Mouse (Mus musculus) liver, embryonic 16.5 days (tissue): ENCODE measurements around the gene Coq7. TPM values are rescaled to one million over a fixed set of nuclear protein-coding genes. Genes with fewer than 3 reads are reported as not detected.

Source experiments
- ATAC-seq: fragments of 200-750 bp; cut with Nextera tagmentation; 2 replicates; pipeline ENCODE4 v1.8.0; 2017; ENCODE audit warnings: low read depth, mild to moderate bottlenecking, moderate number of reproducible peaks, moderate library complexity
- H3K27ac ChIP-seq: fragments of 300-500 bp; sonication (generic); 2 replicates; pipeline ENCODE4 v1.5.1; 2014; ENCODE audit warnings: mild to moderate bottlenecking, low read length
- H3K27me3 ChIP-seq: fragments of 300-500 bp; sonication (generic); 2 replicates; pipeline ENCODE4 v1.6.1; 2014; ENCODE audit warnings: low read depth, low read length, mixed read lengths; ENCODE audit not compliant: control insufficient read depth, insufficient read depth
- H3K36me3 ChIP-seq: fragments of 300-500 bp; sonication (generic); 2 replicates; pipeline ENCODE4 v1.6.1; 2014; ENCODE audit warnings: mild to moderate bottlenecking; ENCODE audit not compliant: control insufficient read depth, insufficient read depth
- H3K4me1 ChIP-seq: fragments of 300-500 bp; sonication (generic); 2 replicates; pipeline ENCODE4 v1.6.1; 2014; ENCODE audit warnings: low read depth, low read length, mixed read lengths; ENCODE audit not compliant: control insufficient read depth
- H3K4me2 ChIP-seq: fragments of 300-500 bp; sonication (generic); 2 replicates; pipeline ENCODE4 v1.6.1; 2014; ENCODE audit warnings: low read depth, low read length, mixed read lengths
- H3K4me3 ChIP-seq: fragments of 300-500 bp; sonication (generic); 2 replicates; pipeline ENCODE4 v1.5.1; 2014; ENCODE audit warnings: low read depth, mild to moderate bottlenecking, low read length
- H3K9ac ChIP-seq: fragments of 300-500 bp; sonication (generic); 2 replicates; pipeline ENCODE4 v1.6.1; 2014; ENCODE audit warnings: low read depth, low read length
- H3K9me3 ChIP-seq: fragments of 300-500 bp; sonication (generic); replicated peaks from 2 replicates; pipeline ENCODE4 v1.6.1; 2016; ENCODE audit warnings: low read length; ENCODE audit not compliant: control insufficient read depth
- WGBS: fragments of 180-500 bp; shearing (Covaris S2); extraction: QIAGEN DNeasy Blood & Tissue Kit; methylation state at CpG from one replicate; pipeline ENCODE4 v1.1.7; 2014; ENCODE audit not compliant: insufficient replicate concordance; 5-methylcytosine and 5-hydroxymethylcytosine counted together
- polyA plus RNA-seq: library from polyadenylated mRNA; unstranded; fragments of >200 nt; fragmentation: Nextera tagmentation; extraction: Ambion mirVana; gene quantifications from 2 replicates; pipeline ENCODE4 v1.2.1, GENCODE M21; 2015

Coq7 gene
- polyA plus RNA-seq, 1 experiment from 2014 or later: 32.7 TPM

- no peaks in the 10 kb centered on the region for H3K4me1 ChIP-seq
- no peak overlapping the region for H3K9ac ChIP-seq
- no peaks in the 10 kb centered on the region for H3K27me3 ChIP-seq
- no peaks in the 10 kb centered on the region for H3K36me3 ChIP-seq
- no peak overlapping the region for H3K4me2 ChIP-seq
- 60% methylated on average over 7 of the region's 7 CpGs for WGBS
- H3K27ac ChIP-seq: no peak overlapping the region
- H3K9me3 ChIP-seq: no peaks in the 10 kb centered on the region
- no peak for ATAC-seq
- no peak overlapping the region for H3K4me3 ChIP-seq
Observed at GRCm38 (mm10) chr7:118508556-118508955, 24.6 kb downstream of the Coq7 start.

GRCm38 (mm10) chr7:118503844-118504243, 29.3 kb downstream of the Coq7 start:
- no peak for ATAC-seq
- Histone ChIP-seq H3K4me2 (no peak overlapping the region), H3K27me3 (no peaks in the 10 kb centered on the region), H3K27ac (no peak overlapping the region), H3K4me1 (no peaks in the 10 kb centered on the region), H3K9ac (no peak overlapping the region), H3K9me3 (no peaks in the 10 kb centered on the region), H3K4me3 (no peak overlapping the region), H3K36me3 (no peaks in the 10 kb centered on the region)
- WGBS: 59% methylated on average over 4 of the region's 4 CpGs

GRCm38 (mm10) chr7:118502333-118502732, 30.8 kb downstream of the Coq7 start:
- Histone ChIP-seq H3K4me2 (no peak overlapping the region), H3K27ac (no peak overlapping the region), H3K9me3 (no peaks in the 10 kb centered on the region), H3K4me3 (no peak overlapping the region), H3K4me1 (no peaks in the 10 kb centered on the region), H3K9ac (no peak overlapping the region), H3K36me3 (no peaks in the 10 kb centered on the region), H3K27me3 (no peaks in the 10 kb centered on the region)
- ATAC-seq: no peak
- 75% methylated on average over 8 of the region's 8 CpGs for WGBS

GRCm38 (mm10) chr7:118499784-118500435, 33.2 kb downstream of the Coq7 start:
- H3K36me3 ChIP-seq: no peaks in the 10 kb centered on the region
- WGBS: 40% methylated on average over 7 of the region's 7 CpGs
- H3K27ac ChIP-seq: no peak overlapping the region
- H3K4me3 ChIP-seq: no peak overlapping the region
- H3K4me2 ChIP-seq: no peak overlapping the region
- H3K9ac ChIP-seq: no peak overlapping the region
- no peak for ATAC-seq
- no peaks in the 10 kb centered on the region for H3K9me3 ChIP-seq
- no peaks in the 10 kb centered on the region for H3K4me1 ChIP-seq
- H3K27me3 ChIP-seq: no peaks in the 10 kb centered on the region

- Histone ChIP-seq H3K9me3 (no peaks in the 10 kb centered on the region), H3K4me2 (no peak overlapping the region), H3K36me3 (no peaks in the 10 kb centered on the region), H3K27me3 (no peaks in the 10 kb centered on the region), H3K27ac (no peak overlapping the region), H3K4me1 (no peaks in the 10 kb centered on the region), H3K9ac (no peak overlapping the region), H3K4me3 (no peak overlapping the region)
- no peak for ATAC-seq
- WGBS: 52% methylated on average over 12 of the region's 12 CpGs
Observed at GRCm38 (mm10) chr7:118498984-118499783, 34.0 kb downstream of the Coq7 start.

GRCm38 (mm10) chr7:118494892-118495579, 38.1 kb downstream of the Coq7 start:
- no peaks in the 10 kb centered on the region for H3K36me3 ChIP-seq
- no peak overlapping the region for H3K4me2 ChIP-seq
- H3K4me3 ChIP-seq: no peak overlapping the region
- ATAC-seq: no peak
- no peaks in the 10 kb centered on the region for H3K9me3 ChIP-seq
- peaks cover 14% of the 10 kb centered on the region for H3K27me3 ChIP-seq
- H3K4me1 ChIP-seq: no peaks in the 10 kb centered on the region
- 57% methylated on average over 4 of the region's 4 CpGs for WGBS
- no peak overlapping the region for H3K27ac ChIP-seq
- no peak overlapping the region for H3K9ac ChIP-seq

GRCm38 (mm10) chr7:118493892-118494291, 39.3 kb downstream of the Coq7 start:
- ATAC-seq: no peak
- Histone ChIP-seq H3K9ac (no peak overlapping the region), H3K4me1 (peaks cover 4% of the 10 kb centered on the region; the same call in 1 of the 2 replicates), H3K9me3 (no peaks in the 10 kb centered on the region), H3K4me2 (no peak overlapping the region), H3K36me3 (no peaks in the 10 kb centered on the region), H3K4me3 (no peak overlapping the region), H3K27me3 (peaks cover 14% of the 10 kb centered on the region), H3K27ac (no peak overlapping the region)
- WGBS: 68% methylated on average over 9 of the region's 9 CpGs

GRCm38 (mm10) chr7:118491431-118492147, 41.6 kb downstream of the Coq7 start, which contains the start of gene Itpripl2:
TSS of gene Itpripl2 (minus strand) at chr7:118491975.
- peaks cover 14% of the 10 kb centered on the region for H3K27me3 ChIP-seq
- H3K9ac ChIP-seq: peak within 1 kb of the TSS; percentile 74
- H3K4me1 ChIP-seq: peaks cover 4% of the 10 kb centered on the region
- H3K27ac ChIP-seq: peak within 1 kb of the TSS; percentile 81
- H3K36me3 ChIP-seq: no peaks in the 10 kb centered on the region
- H3K9me3 ChIP-seq: no peaks in the 10 kb centered on the region
- under 1% methylated on average over 50 of the region's 55 CpGs for WGBS
- peak within 1 kb of the TSS; percentile 68 for H3K4me3 ChIP-seq
- peak; percentile 74 for ATAC-seq
- H3K4me2 ChIP-seq: peak within 1 kb of the TSS; percentile 58
